Mouse (Mus musculus): ENCODE data around the gene Nomo1. TPM values are rescaled to one million over a fixed set of nuclear protein-coding genes. Genes with fewer than 3 reads are reported as not detected.

Gene Nomo1
- polyA plus RNA-seq, 1 experiment from 2014 or later: 27.0 TPM

- Histone ChIP-seq H3K4me1 (peaks cover 22% of the 10 kb centered on the region), H3K27ac (peak overlapping the region; percentile 74; the same call in 1 of the 2 replicates), H3K36me3 (no peaks in the 10 kb centered on the region), H3K27me3 (ENCODE audit: low read depth, poor library complexity, severe bottlenecking) (peaks cover 10% of the 10 kb centered on the region; the same call in 1 of the 2 replicates), H3K9me3 (replicated peaks) (no peaks in the 10 kb centered on the region), H3K4me3 (peak overlapping the region; percentile 21; the same call in 1 of the 2 replicates)
- 76% methylated on average over 9 of the region's 9 CpGs for WGBS
- no peak for DNase-seq (ENCODE audit: low spot score)
Observed at GRCm38 (mm10) chr7:46029299-46030144, 4.0 kb upstream of the Nomo1 start.

- no peaks in the 10 kb centered on the region for H3K9me3 ChIP-seq (replicated peaks)
- H3K36me3 ChIP-seq: no peaks in the 10 kb centered on the region
- peak; percentile 59 for DNase-seq (ENCODE audit: low spot score)
- 7% methylated on average over 11 of the region's 11 CpGs for WGBS
- peaks cover 10% of the 10 kb centered on the region; the same call in 1 of the 2 replicates for H3K27me3 ChIP-seq (ENCODE audit: low read depth, poor library complexity, severe bottlenecking)
- H3K4me1 ChIP-seq: peaks cover 27% of the 10 kb centered on the region
- peak within 1 kb of the TSS; percentile 21; the same call in 1 of the 2 replicates for H3K4me3 ChIP-seq
- peak within 1 kb of the TSS; percentile 74 for H3K27ac ChIP-seq
Observed at GRCm38 (mm10) chr7:46030145-46030488, 3.4 kb upstream of the Nomo1 start, which contains the start of gene Abcc6. Gene Abcc6, minus strand, starts transcription at chr7:46030302.

DNA sequence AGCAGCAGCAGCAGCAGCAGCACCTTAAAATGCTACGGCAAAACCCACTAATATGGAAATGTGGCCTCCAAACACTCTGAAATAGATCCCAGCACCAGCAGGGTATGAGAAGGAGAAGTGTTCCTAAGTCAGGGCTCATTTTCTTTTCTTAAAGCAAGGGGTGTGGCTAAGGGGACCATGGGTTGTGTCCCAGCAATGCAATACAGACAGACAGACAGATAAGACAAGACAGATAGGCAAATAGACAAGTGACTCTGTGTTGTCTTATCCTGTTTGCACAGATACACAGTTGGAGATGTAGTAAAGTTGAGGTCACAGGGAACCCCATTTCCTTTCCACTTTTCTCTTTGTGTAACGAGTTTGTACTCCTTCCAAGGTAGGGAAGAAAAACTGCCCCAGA, 2.4 kb upstream of the Nomo1 start:
- WGBS: 70% methylated on average over 2 of the region's 2 CpGs
- Histone ChIP-seq H3K4me1 (peaks cover 28% of the 10 kb centered on the region), H3K27ac (0 out of 2 replicates have a peak overlapping the region, but pooled peaks have one; percentile 25)

GRCm38 (mm10) chr7:46033870-46034337, 406 bp downstream of the Nomo1 start:
- Histone ChIP-seq H3K36me3 (peaks cover 16% of the 10 kb centered on the region), H3K9me3 (replicated peaks) (no peaks in the 10 kb centered on the region), H3K27ac (peak overlapping the region; percentile 86), H3K4me1 (peaks cover 28% of the 10 kb centered on the region), H3K4me3 (peak overlapping the region; percentile 92), H3K27me3 (ENCODE audit: low read depth, poor library complexity, severe bottlenecking) (peaks cover 10% of the 10 kb centered on the region; the same call in 1 of the 2 replicates)
- under 1% methylated on average over 35 of the region's 35 CpGs for WGBS
- DNase-seq (ENCODE audit: low spot score): no peak

More for the DNA sequence above, 2.4 kb upstream of the Nomo1 start:
- peaks cover 10% of the 10 kb centered on the region; the same call in 1 of the 2 replicates for H3K27me3 ChIP-seq (ENCODE audit: low read depth, poor library complexity, severe bottlenecking)
- H3K9me3 ChIP-seq (replicated peaks): no peaks in the 10 kb centered on the region
- no peak overlapping the region for H3K4me3 ChIP-seq
- H3K36me3 ChIP-seq: no peaks in the 10 kb centered on the region
- DNase-seq (ENCODE audit: low spot score): no peak

- H3K4me3 ChIP-seq: peak overlapping the region; percentile 92
- no peaks in the 10 kb centered on the region for H3K9me3 ChIP-seq (replicated peaks)
- peaks cover 10% of the 10 kb centered on the region; the same call in 1 of the 2 replicates for H3K27me3 ChIP-seq (ENCODE audit: low read depth, poor library complexity, severe bottlenecking)
- no peak overlapping the region for H3K27ac ChIP-seq
- 82% methylated on average over 2 of the region's 2 CpGs for WGBS
- no peak for DNase-seq (ENCODE audit: low spot score)
- peaks cover 24% of the 10 kb centered on the region for H3K36me3 ChIP-seq
- peaks cover 24% of the 10 kb centered on the region for H3K4me1 ChIP-seq
Observed at GRCm38 (mm10) chr7:46034991-46035390, 1.5 kb downstream of the Nomo1 start.

DNA sequence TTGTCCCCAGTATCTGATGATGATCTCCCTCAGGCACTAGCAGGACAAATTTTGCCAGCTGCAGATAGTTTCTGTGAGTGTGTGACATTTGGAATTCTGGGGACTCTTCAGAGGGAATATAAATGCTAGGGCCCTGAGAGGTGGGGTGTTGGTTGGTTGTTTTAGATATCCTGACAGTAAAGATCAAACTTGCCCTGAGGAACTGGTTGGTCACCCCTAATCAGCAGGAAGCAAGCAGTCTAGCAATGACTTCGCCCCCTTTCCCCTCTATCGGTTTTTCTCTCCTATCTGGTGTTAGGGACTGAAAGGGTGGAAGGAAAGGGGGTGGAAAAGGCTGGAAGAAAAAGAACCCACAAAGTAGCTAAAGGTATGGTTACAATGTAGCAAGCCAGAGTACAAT, 2.0 kb downstream of the Nomo1 start:
- DNase-seq (ENCODE audit: low spot score): no peak
- no peaks in the 10 kb centered on the region for H3K9me3 ChIP-seq (replicated peaks)
- H3K27ac ChIP-seq: no peak overlapping the region
- H3K4me1 ChIP-seq: peaks cover 19% of the 10 kb centered on the region
- H3K27me3 ChIP-seq (ENCODE audit: low read depth, poor library complexity, severe bottlenecking): peaks cover 10% of the 10 kb centered on the region; the same call in 1 of the 2 replicates
- no peak overlapping the region for H3K4me3 ChIP-seq
- peaks cover 29% of the 10 kb centered on the region for H3K36me3 ChIP-seq
- 82% methylated on average over 2 of the region's 2 CpGs for WGBS

- DNase-seq (ENCODE audit: low spot score): no peak
- Histone ChIP-seq H3K36me3 (peaks cover 48% of the 10 kb centered on the region), H3K9me3 (replicated peaks) (no peaks in the 10 kb centered on the region), H3K4me1 (peaks cover 15% of the 10 kb centered on the region), H3K27me3 (ENCODE audit: low read depth, poor library complexity, severe bottlenecking) (no peaks in the 10 kb centered on the region), H3K27ac (no peak overlapping the region), H3K4me3 (no peak overlapping the region)
- WGBS: 94% methylated on average over 6 of the region's 6 CpGs
Observed at GRCm38 (mm10) chr7:46037433-46037832, 3.9 kb downstream of the Nomo1 start.

DNA sequence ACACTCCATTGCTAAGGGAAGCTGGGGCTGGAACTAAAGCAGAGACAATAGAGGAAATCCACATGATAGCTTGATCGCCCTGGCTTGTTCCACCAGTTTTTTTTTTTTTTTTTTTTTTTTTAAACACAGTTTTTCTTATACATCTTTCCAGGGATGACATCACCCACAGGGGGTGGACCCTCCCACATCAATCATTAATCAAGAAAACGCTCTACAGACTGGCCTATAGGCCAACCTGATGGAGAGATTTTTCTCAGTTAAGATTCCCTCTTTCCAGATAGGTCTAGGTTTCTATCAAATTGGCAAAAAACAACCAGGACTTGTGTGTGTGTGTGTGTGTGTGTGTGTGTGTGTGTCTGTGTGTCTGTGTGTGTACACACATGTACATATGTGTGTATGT, 6.4 kb downstream of the Nomo1 start:
- Histone ChIP-seq H3K4me1 (peaks cover 3% of the 10 kb centered on the region), H3K36me3 (peaks cover 73% of the 10 kb centered on the region), H3K9me3 (replicated peaks) (no peaks in the 10 kb centered on the region), H3K4me3 (no peak overlapping the region), H3K27me3 (ENCODE audit: low read depth, poor library complexity, severe bottlenecking) (no peaks in the 10 kb centered on the region), H3K27ac (no peak overlapping the region)
- no peak for DNase-seq (ENCODE audit: low spot score)
- 80% methylated on average over 2 of the region's 2 CpGs for WGBS

DNA sequence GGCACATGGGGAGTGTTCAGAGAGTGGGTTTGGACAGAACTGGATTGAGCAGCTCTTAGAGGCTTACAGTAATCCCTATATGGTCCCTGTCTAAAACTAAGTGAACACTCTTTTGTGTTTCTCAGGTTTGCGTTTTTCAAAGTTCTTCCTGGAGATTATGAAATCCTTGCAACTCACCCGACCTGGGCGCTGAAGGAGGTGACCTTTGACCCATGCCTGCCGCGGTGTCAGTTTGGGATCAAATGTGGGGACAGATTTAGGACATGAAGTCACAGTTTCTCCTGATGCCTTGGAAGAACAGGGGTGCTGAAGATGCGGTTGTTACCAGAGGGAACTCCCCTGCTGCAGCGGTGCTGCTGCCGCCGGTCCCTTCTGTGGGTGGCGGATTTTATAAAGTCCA, 10.6 kb downstream of the Nomo1 start:
- Histone ChIP-seq H3K27me3 (ENCODE audit: low read depth, poor library complexity, severe bottlenecking) (no peaks in the 10 kb centered on the region), H3K36me3 (peaks cover 90% of the 10 kb centered on the region), H3K4me3 (no peak overlapping the region), H3K27ac (no peak overlapping the region), H3K9me3 (replicated peaks) (no peaks in the 10 kb centered on the region), H3K4me1 (no peaks in the 10 kb centered on the region)
- no peak for DNase-seq (ENCODE audit: low spot score)
- 93% methylated on average over 10 of the region's 10 CpGs for WGBS

DNA sequence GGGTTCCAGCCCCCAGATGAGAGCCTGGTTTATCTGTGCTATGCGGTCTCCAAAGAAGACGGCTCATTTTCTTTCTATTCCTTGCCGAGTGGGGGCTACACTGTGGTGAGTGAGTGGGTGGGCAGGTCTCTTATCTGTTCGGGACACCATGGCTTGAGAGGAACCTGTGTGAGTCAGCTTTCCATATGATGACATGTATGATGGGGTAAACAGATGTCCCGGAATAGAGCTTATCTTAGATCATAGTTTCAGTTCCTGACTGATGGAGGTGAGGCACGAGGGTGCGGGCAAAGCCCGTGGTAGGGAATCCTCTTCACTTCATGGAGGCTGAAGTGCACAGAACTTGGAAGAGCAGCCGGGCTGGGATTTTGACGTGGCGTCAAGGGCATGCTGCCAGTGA, 12.4 kb downstream of the Nomo1 start:
- no peak for DNase-seq (ENCODE audit: low spot score)
- Histone ChIP-seq H3K9me3 (replicated peaks) (no peaks in the 10 kb centered on the region), H3K27ac (no peak overlapping the region), H3K36me3 (peaks cover 91% of the 10 kb centered on the region), H3K4me1 (no peaks in the 10 kb centered on the region), H3K4me3 (no peak overlapping the region), H3K27me3 (ENCODE audit: low read depth, poor library complexity, severe bottlenecking) (no peaks in the 10 kb centered on the region)
- WGBS: 94% methylated on average over 11 of the region's 11 CpGs

- Histone ChIP-seq H3K27ac (no peak overlapping the region), H3K9me3 (replicated peaks) (no peaks in the 10 kb centered on the region), H3K4me1 (no peaks in the 10 kb centered on the region), H3K36me3 (peaks cover 88% of the 10 kb centered on the region), H3K4me3 (no peak overlapping the region), H3K27me3 (ENCODE audit: low read depth, poor library complexity, severe bottlenecking) (no peaks in the 10 kb centered on the region)
- 93% methylated on average over 13 of the region's 13 CpGs for WGBS
- no peak for DNase-seq (ENCODE audit: low spot score)
Observed at GRCm38 (mm10) chr7:46047873-46048562, 14.5 kb downstream of the Nomo1 start.

GRCm38 (mm10) chr7:46049981-46050380, 16.5 kb downstream of the Nomo1 start:
- no peak for DNase-seq (ENCODE audit: low spot score)
- Histone ChIP-seq H3K4me3 (no peak overlapping the region), H3K27ac (no peak overlapping the region), H3K27me3 (ENCODE audit: low read depth, poor library complexity, severe bottlenecking) (no peaks in the 10 kb centered on the region), H3K9me3 (replicated peaks) (no peaks in the 10 kb centered on the region), H3K4me1 (no peaks in the 10 kb centered on the region), H3K36me3 (peaks cover 88% of the 10 kb centered on the region)
- WGBS: 96% methylated on average over 7 of the region's 7 CpGs

Measured in limb, embryonic 10.5 days (tissue).